Mouse (Mus musculus) layer of hippocampus, adult 18-20 months (tissue): ENCODE data around the gene Gm49378. TPM values are rescaled to one million over a fixed set of nuclear protein-coding genes. Genes with fewer than 3 reads are reported as not detected.

ENCODE experiments used
- DNase-seq, 2 experiments: peaks; one replicate each; pipeline ENCODE4 v3.0.0; 2022; ENCODE audit warnings: low spot score in 2 of 2
- long read RNA-seq: library from polyadenylated mRNA; stranded (forward); transcript quantifications from one replicate; pipeline ENCODE4 v2.0.0, GENCODE M21; 2021
- total RNA-seq, 2 experiments: library from RNA; stranded (reverse); gene quantifications; 2 replicates each; pipeline ENCODE4 v1.2.3; 2021

Gene Gm49378
- total RNA-seq, result 1 to 10 TPM; 2.7 to 3.8 TPM
- long read RNA-seq, result 0 reads

DNA sequence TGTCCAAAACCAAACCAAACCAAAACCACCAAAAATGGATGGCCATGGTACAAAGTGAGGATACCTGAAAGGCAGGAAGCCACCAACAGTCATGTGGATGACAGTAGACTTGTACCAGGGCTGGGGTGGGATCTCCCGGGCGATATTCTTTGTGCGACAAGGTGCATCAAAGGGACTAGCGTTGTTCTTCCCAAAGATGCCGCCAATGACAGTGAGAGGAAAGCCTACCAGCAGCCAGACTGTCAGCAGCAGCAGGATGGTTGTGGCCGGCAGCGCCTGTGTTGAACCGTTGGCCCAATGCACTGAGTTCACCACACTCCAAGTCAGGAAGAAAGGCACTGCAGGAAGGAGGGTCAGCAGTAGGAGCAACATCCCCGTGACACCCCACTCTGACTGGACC, at the start of gene Gm49378:
Gm49378 (minus strand) TSS at position 101 of the 400 bp plus-strand sequence.
- DNase-seq, result no peak

- no peak for DNase-seq
Measured at GRCm38 (mm10) chr14:55682118-55682493, 44.4 kb upstream of the Gm49378 start.

GRCm38 (mm10) chr14:55681160-55682117, 43.7 kb upstream of the Gm49378 start, which contains the start of gene Tinf2:
TSS of gene Tinf2 (minus strand) at chr14:55681820.
- peak; percentile 96 to 97 for DNase-seq

- DNase-seq, result no peak
Measured at GRCm38 (mm10) chr14:55677615-55678014, 39.9 kb upstream of the Gm49378 start.

DNA sequence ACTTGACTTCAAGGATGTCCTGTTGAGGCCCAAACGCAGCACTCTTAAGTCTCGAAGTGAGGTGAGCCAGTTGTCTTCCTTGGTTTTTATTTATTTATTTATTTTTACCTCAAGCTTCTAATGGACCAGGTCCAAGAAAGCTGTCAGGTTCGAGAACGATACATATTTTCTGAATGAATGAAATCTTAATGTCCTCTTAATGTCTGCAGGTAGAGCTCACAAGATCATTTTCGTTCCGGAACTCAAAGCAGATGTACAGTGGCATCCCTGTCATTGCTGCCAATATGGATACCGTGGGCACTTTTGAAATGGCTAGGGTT, 35.0 kb upstream of the Gm49378 start:
- DNase-seq, result no peak

DNA sequence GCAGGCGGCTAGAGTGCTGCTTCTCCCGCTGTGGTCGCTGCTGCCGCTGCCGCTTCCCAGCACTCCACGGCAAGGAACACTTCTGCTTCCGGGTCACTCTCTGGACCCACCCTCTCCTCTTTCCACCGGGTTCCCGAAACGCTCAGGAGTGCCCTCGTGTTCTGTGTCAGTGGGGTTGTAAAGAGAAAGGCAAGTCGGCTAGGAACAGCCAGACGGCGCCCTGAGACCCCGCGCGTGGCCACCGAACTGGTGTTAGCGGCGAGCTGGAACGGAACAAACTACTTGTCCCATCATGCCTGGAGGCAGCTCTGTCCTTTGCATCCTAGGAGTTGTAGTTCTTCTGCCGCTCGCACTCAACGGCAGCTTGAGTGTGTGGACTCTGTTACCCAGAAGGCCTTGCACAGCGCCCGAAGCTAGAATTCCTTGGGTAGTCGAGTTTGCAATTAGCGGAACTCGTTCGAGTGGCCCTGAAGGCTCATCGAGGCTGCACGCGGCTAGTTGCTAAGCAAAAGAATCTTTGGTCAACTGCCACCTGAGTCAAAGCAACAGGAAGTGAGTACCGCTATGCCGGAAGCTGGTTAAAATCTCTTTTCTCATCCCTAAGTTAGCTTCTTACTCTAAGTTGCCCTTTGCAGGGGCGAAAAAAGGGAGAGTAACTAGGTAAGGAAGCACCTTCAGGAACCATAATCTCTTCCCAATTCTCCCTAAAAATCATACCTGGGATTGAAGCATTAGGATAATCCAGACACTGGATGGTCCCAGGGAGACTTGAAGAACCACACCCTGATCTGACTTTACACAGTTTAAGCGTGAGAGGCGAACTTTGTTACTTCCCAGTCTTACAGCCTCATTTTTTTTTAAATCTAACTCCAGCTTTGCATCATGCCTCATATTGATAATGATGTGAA, 34.4 kb upstream of the Gm49378 start, which contains the start of the genes Gmpr2 and Nedd8:
Gmpr2 (plus strand) TSS at position 109 of the 908 bp plus-strand sequence.
Nedd8 (minus strand) TSS at position 292 of the 908 bp plus-strand sequence.
- DNase-seq, result peak; percentile 93 to 97

DNA sequence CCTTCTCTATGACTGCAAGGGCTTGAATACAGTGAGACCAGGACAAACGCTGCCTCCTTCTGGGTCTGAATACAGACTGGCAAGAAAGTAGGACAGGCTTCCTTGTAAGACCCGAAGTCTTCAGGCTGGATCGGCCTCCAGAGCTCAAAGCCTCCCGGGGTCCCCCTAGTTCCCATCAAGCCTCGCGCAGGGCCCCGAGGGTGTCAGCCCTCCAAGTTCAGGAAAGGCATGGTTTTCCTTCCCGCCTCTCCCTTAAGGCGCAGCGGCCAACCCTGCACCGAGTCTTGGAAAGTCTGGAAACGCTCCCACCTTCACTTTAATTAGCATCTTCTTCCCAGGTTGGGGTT, 33.8 kb upstream of the Gm49378 start:
- no peak for DNase-seq

- DNase-seq, result no peak
Measured at GRCm38 (mm10) chr14:55660636-55661035, 22.9 kb upstream of the Gm49378 start.

DNA sequence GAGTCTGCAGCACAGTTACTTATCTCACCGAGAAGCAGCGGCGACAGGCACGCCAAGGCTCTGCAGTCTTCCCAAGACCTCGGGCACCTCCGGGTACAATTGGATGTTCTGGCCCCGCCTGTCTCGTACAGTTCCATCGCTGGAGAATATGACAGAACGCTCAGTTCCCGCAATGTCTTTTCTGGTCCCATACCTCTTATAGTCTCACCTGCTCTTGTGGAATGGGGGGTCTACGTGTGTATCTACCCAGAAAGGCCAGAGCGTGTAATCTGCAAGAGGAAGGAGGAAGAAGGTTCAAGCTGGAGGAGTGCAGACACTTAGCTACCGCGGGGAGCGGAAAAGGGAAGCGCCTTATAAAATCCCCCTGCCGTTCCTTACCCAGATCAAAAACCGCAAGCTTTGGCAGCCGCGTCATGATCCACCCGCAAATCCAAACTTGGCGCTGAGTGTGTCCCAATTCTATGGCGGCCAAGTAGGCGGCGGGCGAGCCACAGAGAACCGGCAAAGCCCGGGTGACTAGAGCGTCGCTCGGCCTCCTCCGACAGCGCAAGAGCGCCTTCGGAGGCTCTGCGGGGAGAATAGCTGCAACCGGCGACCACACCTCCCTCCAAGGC, 22.4 kb upstream of the Gm49378 start, which contains the start of gene Mdp1:
Mdp1 (minus strand) TSS at position 549 of the 614 bp plus-strand sequence.
- DNase-seq, result peak; percentile 77 to 86

DNA sequence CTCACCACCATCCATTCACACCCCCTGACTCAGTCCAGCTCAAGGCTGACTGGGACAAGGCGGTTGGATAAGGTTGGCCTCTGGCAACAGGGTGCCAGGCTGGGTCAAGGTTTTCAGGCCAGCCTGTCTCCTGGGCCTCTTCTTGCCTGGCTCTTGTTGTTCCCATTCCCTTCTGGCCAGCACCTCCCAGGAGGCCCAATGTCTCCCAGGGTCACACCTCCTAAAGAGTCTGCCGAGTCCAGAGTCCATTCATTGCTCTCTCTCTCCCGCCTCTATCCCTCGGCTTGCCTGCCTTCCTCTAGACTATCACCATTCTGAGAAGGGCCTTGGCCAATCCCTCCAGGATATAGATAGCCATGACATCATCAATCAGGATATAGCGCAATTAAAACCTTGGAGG, 20.3 kb upstream of the Gm49378 start:
- DNase-seq, result no peak

GRCm38 (mm10) chr14:55656935-55657334, 19.2 kb upstream of the Gm49378 start:
- no peak for DNase-seq

GRCm38 (mm10) chr14:55651528-55651927, 13.8 kb upstream of the Gm49378 start:
- DNase-seq, result no peak

DNA sequence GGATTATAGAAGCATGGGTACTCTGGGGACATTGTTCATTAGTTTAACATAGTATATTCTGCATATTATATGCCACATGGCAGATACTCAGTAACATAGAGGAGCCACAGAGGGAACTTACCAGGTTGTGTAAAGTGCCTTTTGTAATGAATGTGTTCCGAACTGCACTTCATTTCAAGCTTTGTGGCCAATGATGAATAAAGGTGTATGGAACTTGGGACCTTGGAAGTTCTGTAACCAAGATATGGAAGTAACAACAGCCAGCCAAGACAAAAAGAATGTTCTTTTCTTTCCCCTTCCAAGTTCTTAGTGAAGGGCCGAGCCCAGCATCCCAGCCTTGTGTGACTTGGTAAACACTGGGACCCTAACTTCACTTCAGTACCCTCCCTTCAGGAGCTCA, 12.2 kb upstream of the Gm49378 start, which contains the start of gene Tssk4:
Tssk4 (plus strand) TSS at position 301 of the 400 bp plus-strand sequence.
- DNase-seq, result no peak

- no peak for DNase-seq
Measured at GRCm38 (mm10) chr14:55644261-55644888, 6.7 kb upstream of the Gm49378 start.

- DNase-seq, result peak; percentile 83 to 90
Measured at GRCm38 (mm10) chr14:55643060-55643907, 5.6 kb upstream of the Gm49378 start, which contains the start of gene Tm9sf1. TSS of gene Tm9sf1 (minus strand) at chr14:55643806.

GRCm38 (mm10) chr14:55642679-55643059, 5.0 kb upstream of the Gm49378 start:
- DNase-seq, result no peak

GRCm38 (mm10) chr14:55641291-55641690, 3.6 kb upstream of the Gm49378 start:
- DNase-seq, result no peak

DNA sequence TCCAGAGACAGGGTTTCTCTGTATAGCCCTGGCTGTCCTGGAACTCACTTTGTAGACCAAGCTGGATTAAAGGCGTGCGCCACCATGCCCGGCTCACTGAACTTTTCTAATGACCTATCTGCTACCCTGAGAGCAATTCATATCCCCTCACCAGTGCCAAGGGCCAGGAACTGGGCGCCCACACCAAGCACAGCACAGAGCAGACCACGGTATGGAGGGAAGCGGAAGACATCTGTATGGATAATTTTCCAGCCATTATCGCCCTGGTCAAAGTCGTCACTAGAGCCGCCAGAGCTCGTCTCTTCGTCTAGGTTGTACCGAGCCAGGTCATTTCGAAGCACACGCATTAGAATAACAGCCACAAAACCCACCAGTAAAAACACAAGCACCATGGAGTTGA, 3.1 kb upstream of the Gm49378 start:
- DNase-seq, result no peak

- DNase-seq, result peak; percentile 88 to 94
Measured at GRCm38 (mm10) chr14:55635523-55636007, 2.1 kb downstream of the Gm49378 start, which contains the start of gene Ipo4. TSS of gene Ipo4 (minus strand) at chr14:55635957.
